Mouse (Mus musculus): ENCODE data around the gene Tmem50a. TPM values are rescaled to one million over a fixed set of nuclear protein-coding genes. Genes with fewer than 3 reads are reported as not detected.
A peak's percentile ranks its signal among the peaks of the same experiment; 100 is the strongest.

The Tmem50a gene
- polyA plus RNA-seq, 1 experiment from 2014 or later = 188 TPM

- Histone ChIP-seq H3K9ac (ENCODE audit: low read length) (no peak overlapping the region), H3K27ac (ENCODE audit: low read length) (no peak overlapping the region), H3K4me3 (ENCODE audit: low read length) (no peak overlapping the region), H3K4me1 (replicated peaks; ENCODE audit: control insufficient read depth, insufficient read depth, low read length) (no peaks in the 10 kb centered on the region), H3K4me2 (ENCODE audit: low read depth, low read length) (no peak overlapping the region), H3K27me3 (ENCODE audit: control insufficient read depth, insufficient read depth, low read depth, low read length) (no peaks in the 10 kb centered on the region), H3K9me3 (ENCODE audit: control insufficient read depth, low read length) (no peaks in the 10 kb centered on the region), H3K36me3 (ENCODE audit: control insufficient read depth, insufficient read depth, low read length) (peaks cover 11% of the 10 kb centered on the region; the same call in 1 of the 2 replicates)
- 76% methylated on average over 6 of the region's 6 CpGs for WGBS
- ATAC-seq (ENCODE audit: low read depth) = no peak
Measured at GRCm38 (mm10) chr4:134892096-134892495, 22.7 kb downstream of the Tmem50a start.

GRCm38 (mm10) chr4:134884364-134884763 lies 30.5 kb downstream of the Tmem50a start:
- Histone ChIP-seq H3K27ac (ENCODE audit: low read length) (no peak overlapping the region), H3K27me3 (ENCODE audit: control insufficient read depth, insufficient read depth, low read depth, low read length) (no peaks in the 10 kb centered on the region), H3K9ac (ENCODE audit: low read length) (no peak overlapping the region), H3K4me1 (replicated peaks; ENCODE audit: control insufficient read depth, insufficient read depth, low read length) (no peaks in the 10 kb centered on the region), H3K9me3 (ENCODE audit: control insufficient read depth, low read length) (no peaks in the 10 kb centered on the region), H3K36me3 (ENCODE audit: control insufficient read depth, insufficient read depth, low read length) (no peaks in the 10 kb centered on the region), H3K4me3 (ENCODE audit: low read length) (no peak overlapping the region), H3K4me2 (ENCODE audit: low read depth, low read length) (no peak overlapping the region)
- no peak for ATAC-seq (ENCODE audit: low read depth)
- WGBS = 78% methylated on average over 4 of the region's 4 CpGs

GRCm38 (mm10) chr4:134883808-134884207 lies 31.0 kb downstream of the Tmem50a start:
- H3K4me1 ChIP-seq (replicated peaks; ENCODE audit: control insufficient read depth, insufficient read depth, low read length) = 0 out of 2 replicates have a peak, but pooled peaks cover 2% of the 10 kb centered on the region
- no peak for ATAC-seq (ENCODE audit: low read depth)
- H3K36me3 ChIP-seq (ENCODE audit: control insufficient read depth, insufficient read depth, low read length) = no peaks in the 10 kb centered on the region
- WGBS = 81% methylated on average over 10 of the region's 10 CpGs
- no peaks in the 10 kb centered on the region for H3K9me3 ChIP-seq (ENCODE audit: control insufficient read depth, low read length)
- H3K4me3 ChIP-seq (ENCODE audit: low read length) = no peak overlapping the region
- H3K27me3 ChIP-seq (ENCODE audit: control insufficient read depth, insufficient read depth, low read depth, low read length) = no peaks in the 10 kb centered on the region
- H3K4me2 ChIP-seq (ENCODE audit: low read depth, low read length) = no peak overlapping the region
- no peak overlapping the region for H3K27ac ChIP-seq (ENCODE audit: low read length)
- no peak overlapping the region for H3K9ac ChIP-seq (ENCODE audit: low read length)

GRCm38 (mm10) chr4:134883266-134883665 lies 31.6 kb downstream of the Tmem50a start:
- WGBS = 27% methylated on average over 7 of the region's 7 CpGs
- Histone ChIP-seq H3K27ac (ENCODE audit: low read length) (no peak overlapping the region), H3K4me2 (ENCODE audit: low read depth, low read length) (no peak overlapping the region), H3K4me3 (ENCODE audit: low read length) (no peak overlapping the region), H3K9me3 (ENCODE audit: control insufficient read depth, low read length) (no peaks in the 10 kb centered on the region), H3K36me3 (ENCODE audit: control insufficient read depth, insufficient read depth, low read length) (no peaks in the 10 kb centered on the region), H3K27me3 (ENCODE audit: control insufficient read depth, insufficient read depth, low read depth, low read length) (no peaks in the 10 kb centered on the region), H3K4me1 (replicated peaks; ENCODE audit: control insufficient read depth, insufficient read depth, low read length) (0 out of 2 replicates have a peak, but pooled peaks cover 2% of the 10 kb centered on the region), H3K9ac (ENCODE audit: low read length) (no peak overlapping the region)
- no peak for ATAC-seq (ENCODE audit: low read depth)

GRCm38 (mm10) chr4:134880041-134880440 lies 34.8 kb downstream of the Tmem50a start:
- Histone ChIP-seq H3K27me3 (ENCODE audit: control insufficient read depth, insufficient read depth, low read depth, low read length) (no peaks in the 10 kb centered on the region), H3K4me2 (ENCODE audit: low read depth, low read length) (no peak overlapping the region), H3K36me3 (ENCODE audit: control insufficient read depth, insufficient read depth, low read length) (no peaks in the 10 kb centered on the region), H3K9ac (ENCODE audit: low read length) (no peak overlapping the region), H3K4me1 (replicated peaks; ENCODE audit: control insufficient read depth, insufficient read depth, low read length) (0 out of 2 replicates have a peak, but pooled peaks cover 2% of the 10 kb centered on the region), H3K9me3 (ENCODE audit: control insufficient read depth, low read length) (no peaks in the 10 kb centered on the region), H3K4me3 (ENCODE audit: low read length) (no peak overlapping the region), H3K27ac (ENCODE audit: low read length) (no peak overlapping the region)
- 33% methylated on average over 6 of the region's 6 CpGs for WGBS
- ATAC-seq (ENCODE audit: low read depth) = no peak

- peak overlapping the region; percentile 53 for H3K4me2 ChIP-seq (ENCODE audit: low read depth, low read length)
- H3K4me3 ChIP-seq (ENCODE audit: low read length) = peak overlapping the region; percentile 25; the same call in 1 of the 2 replicates
- WGBS = 2% methylated on average over 17 of the region's 17 CpGs
- no peak overlapping the region for H3K27ac ChIP-seq (ENCODE audit: low read length)
- 0 out of 2 replicates have a peak, but pooled peaks cover 2% of the 10 kb centered on the region for H3K4me1 ChIP-seq (replicated peaks; ENCODE audit: control insufficient read depth, insufficient read depth, low read length)
- H3K27me3 ChIP-seq (ENCODE audit: control insufficient read depth, insufficient read depth, low read depth, low read length) = no peaks in the 10 kb centered on the region
- H3K9me3 ChIP-seq (ENCODE audit: control insufficient read depth, low read length) = no peaks in the 10 kb centered on the region
- peak; percentile 52 for ATAC-seq (ENCODE audit: low read depth)
- no peak overlapping the region for H3K9ac ChIP-seq (ENCODE audit: low read length)
- no peaks in the 10 kb centered on the region for H3K36me3 ChIP-seq (ENCODE audit: control insufficient read depth, insufficient read depth, low read length)
Measured at GRCm38 (mm10) chr4:134879410-134879981, 35.3 kb downstream of the Tmem50a start.

- no peak overlapping the region for H3K9ac ChIP-seq (ENCODE audit: low read length)
- no peak overlapping the region for H3K27ac ChIP-seq (ENCODE audit: low read length)
- no peak overlapping the region for H3K4me3 ChIP-seq (ENCODE audit: low read length)
- no peak for ATAC-seq (ENCODE audit: low read depth)
- 67% methylated on average over 9 of the region's 9 CpGs for WGBS
- no peaks in the 10 kb centered on the region for H3K36me3 ChIP-seq (ENCODE audit: control insufficient read depth, insufficient read depth, low read length)
- H3K27me3 ChIP-seq (ENCODE audit: control insufficient read depth, insufficient read depth, low read depth, low read length) = no peaks in the 10 kb centered on the region
- no peaks in the 10 kb centered on the region for H3K9me3 ChIP-seq (ENCODE audit: control insufficient read depth, low read length)
- H3K4me1 ChIP-seq (replicated peaks; ENCODE audit: control insufficient read depth, insufficient read depth, low read length) = 0 out of 2 replicates have a peak, but pooled peaks cover 2% of the 10 kb centered on the region
- H3K4me2 ChIP-seq (ENCODE audit: low read depth, low read length) = no peak overlapping the region
Measured at GRCm38 (mm10) chr4:134876171-134876570, 38.7 kb downstream of the Tmem50a start.

GRCm38 (mm10) chr4:134871950-134872349 lies 42.9 kb downstream of the Tmem50a start:
- Histone ChIP-seq H3K9ac (ENCODE audit: low read length) (no peak overlapping the region), H3K4me3 (ENCODE audit: low read length) (no peak overlapping the region), H3K27me3 (ENCODE audit: control insufficient read depth, insufficient read depth, low read depth, low read length) (peaks cover 5% of the 10 kb centered on the region; the same call in 1 of the 2 replicates), H3K9me3 (ENCODE audit: control insufficient read depth, low read length) (no peaks in the 10 kb centered on the region), H3K4me2 (ENCODE audit: low read depth, low read length) (no peak overlapping the region), H3K27ac (ENCODE audit: low read length) (no peak overlapping the region), H3K4me1 (replicated peaks; ENCODE audit: control insufficient read depth, insufficient read depth, low read length) (0 out of 2 replicates have a peak, but pooled peaks cover 6% of the 10 kb centered on the region), H3K36me3 (ENCODE audit: control insufficient read depth, insufficient read depth, low read length) (no peaks in the 10 kb centered on the region)
- ATAC-seq (ENCODE audit: low read depth) = no peak
- WGBS = 36% methylated on average over 2 of the region's 2 CpGs

GRCm38 (mm10) chr4:134871477-134871876 lies 43.3 kb downstream of the Tmem50a start:
- H3K9ac ChIP-seq (ENCODE audit: low read length) = no peak overlapping the region
- H3K36me3 ChIP-seq (ENCODE audit: control insufficient read depth, insufficient read depth, low read length) = no peaks in the 10 kb centered on the region
- no peak overlapping the region for H3K27ac ChIP-seq (ENCODE audit: low read length)
- H3K27me3 ChIP-seq (ENCODE audit: control insufficient read depth, insufficient read depth, low read depth, low read length) = peaks cover 5% of the 10 kb centered on the region; the same call in 1 of the 2 replicates
- H3K9me3 ChIP-seq (ENCODE audit: control insufficient read depth, low read length) = no peaks in the 10 kb centered on the region
- no peak overlapping the region for H3K4me3 ChIP-seq (ENCODE audit: low read length)
- no peak for ATAC-seq (ENCODE audit: low read depth)
- no peak overlapping the region for H3K4me2 ChIP-seq (ENCODE audit: low read depth, low read length)
- WGBS = 14% methylated on average over 4 of the region's 4 CpGs
- 0 out of 2 replicates have a peak, but pooled peaks cover 6% of the 10 kb centered on the region for H3K4me1 ChIP-seq (replicated peaks; ENCODE audit: control insufficient read depth, insufficient read depth, low read length)

All from lung, embryonic 16.5 days (tissue).